Mouse (Mus musculus): Measurements from ENCODE around the gene Ssna1. TPM values are rescaled to one million over a fixed set of nuclear protein-coding genes. Genes with fewer than 3 reads are reported as not detected.

Ssna1 gene
- total and polyA plus RNA-seq, 3 experiments: 51.4 to 80.6 (median 72.9) TPM

GRCm38 (mm10) chr2:25298046-25298445, 25.8 kb upstream of the Ssna1 start:
- H3K79me2 ChIP-seq (replicated peaks; ENCODE audit: control insufficient read depth, extremely low read depth, insufficient read depth, poor library complexity, severe bottlenecking): no peaks in the 10 kb centered on the region
- H3K4me3 ChIP-seq (replicated peaks in 1 of 3; ENCODE audit: low read depth in 2 of 3, low read length in 2 of 3, poor library complexity in 1 of 3): no peak overlapping the region
- H3K4me1 ChIP-seq (ENCODE audit: control insufficient read depth in 1 of 2, insufficient read depth in 2 of 2): no peaks in the 10 kb centered on the region
- in situ Hi-C loops (cut with MboI; ENCODE audit: low pct_ligation_motif_present, low pct_unique_long_range_greater_than_20kb, low sequenced_read_pairs): no loop called here
- DNase-seq (ENCODE audit: extremely low read depth): no peak
- dilution Hi-C loops (cut with MboI; ENCODE audit: extremely low pct_ligation_motif_present, extremely low pct_unique_long_range_greater_than_20kb, low sequenced_read_pairs): no loop called here
- H3K9me3 ChIP-seq (replicated peaks; ENCODE audit: low read length): peaks cover 4% of the 10 kb centered on the region
- no peak overlapping the region for H3K27ac ChIP-seq (ENCODE audit: insufficient read depth, low read depth)
- no peak overlapping the region for H3K4me2 ChIP-seq (ENCODE audit: insufficient read depth, low read depth, poor library complexity, severe bottlenecking)
- H3K36me3 ChIP-seq (replicated peaks in 1 of 2; ENCODE audit: control insufficient read depth in 1 of 2, insufficient read depth in 1 of 2, low read length in 1 of 2): no peaks in the 10 kb centered on the region
- TF ChIP-seq JUN (IDR thresholded peaks at IDR 0.05; ENCODE audit: insufficient read depth, low read depth, low read length) (no peak), MAX (IDR thresholded peaks at IDR 0.05; ENCODE audit: low read length) (no peak), POLR2AphosphoS2 (IDR thresholded peaks at IDR 0.05; ENCODE audit: low read depth, low read length) (no peak), RAD21 (IDR thresholded peaks at IDR 0.05; ENCODE audit: low read depth, low read length) (no peak), ELF1 (IDR thresholded peaks at IDR 0.05; ENCODE audit: low read depth, low read length) (no peak), EP300 (IDR thresholded peaks at IDR 0.05; ENCODE audit: low read length) (no peak), E2F4 (IDR thresholded peaks at IDR 0.05; ENCODE audit: insufficient replicate concordance, low read depth, low read length) (no peak), IRF4 (IDR thresholded peaks at IDR 0.05; ENCODE audit: low read depth, low read length) (no peak), CHD1 (IDR thresholded peaks at IDR 0.05; ENCODE audit: low read depth, low read length) (no peak), ZNF384 (IDR thresholded peaks at IDR 0.05; ENCODE audit: low read depth, low read length) (no peak), MAFK (IDR thresholded peaks at IDR 0.05; ENCODE audit: insufficient replicate concordance, low read length) (no peak), USF1 (IDR thresholded peaks at IDR 0.05; ENCODE audit: low read depth, low read length) (no peak), TCF12 (IDR thresholded peaks at IDR 0.05; ENCODE audit: low read depth, low read length) (no peak), NRF1 (IDR thresholded peaks at IDR 0.05; ENCODE audit: low read depth, low read length) (no peak), MAZ (IDR thresholded peaks at IDR 0.05; ENCODE audit: low read depth, low read length) (no peak)
- H3K27me3 ChIP-seq (replicated peaks): peaks cover 79% of the 10 kb centered on the region
- H3K9ac ChIP-seq (ENCODE audit: insufficient read depth, low read depth): no peak overlapping the region

- Histone ChIP-seq H3K4me3 (replicated peaks in 1 of 3; ENCODE audit: low read depth in 2 of 3, low read length in 2 of 3, poor library complexity in 1 of 3) (no peak overlapping the region), H3K27me3 (replicated peaks) (peaks cover 81% of the 10 kb centered on the region), H3K4me1 (ENCODE audit: control insufficient read depth in 1 of 2, insufficient read depth in 2 of 2) (peaks cover 0 to 4% of the 10 kb centered on the region in 2 experiments; a peak in 2 of 4 replicates), H3K4me2 (ENCODE audit: insufficient read depth, low read depth, poor library complexity, severe bottlenecking) (no peak overlapping the region), H3K36me3 (replicated peaks in 1 of 2; ENCODE audit: control insufficient read depth in 1 of 2, insufficient read depth in 1 of 2, low read length in 1 of 2) (no peaks in the 10 kb centered on the region), H3K79me2 (replicated peaks; ENCODE audit: control insufficient read depth, extremely low read depth, insufficient read depth, poor library complexity, severe bottlenecking) (no peaks in the 10 kb centered on the region), H3K27ac (ENCODE audit: insufficient read depth, low read depth) (no peak overlapping the region), H3K9me3 (replicated peaks; ENCODE audit: low read length) (peaks cover 4% of the 10 kb centered on the region), H3K9ac (ENCODE audit: insufficient read depth, low read depth) (no peak overlapping the region)
- dilution Hi-C loops (cut with MboI; ENCODE audit: extremely low pct_ligation_motif_present, extremely low pct_unique_long_range_greater_than_20kb, low sequenced_read_pairs) (no loop called here), in situ Hi-C loops (cut with MboI; ENCODE audit: low pct_ligation_motif_present, low pct_unique_long_range_greater_than_20kb, low sequenced_read_pairs) (no loop called here)
- DNase-seq (ENCODE audit: extremely low read depth): no peak
- TF ChIP-seq POLR2A (IDR thresholded peaks at IDR 0.05; ENCODE audit: low read depth, low read length): no peak
- TF ChIP-seq ELF1 (IDR thresholded peaks at IDR 0.05; ENCODE audit: low read depth, low read length): no peak
- no peak for TF ChIP-seq MAZ (IDR thresholded peaks at IDR 0.05; ENCODE audit: low read depth, low read length)
Measured at GRCm38 (mm10) chr2:25297093-25297492, 24.9 kb upstream of the Ssna1 start.

Data from CH12.LX (cell line).